Mouse (Mus musculus): ENCODE results near the gene Ugt1a6b. TPM values are rescaled to one million over a fixed set of nuclear protein-coding genes. Genes with fewer than 3 reads are reported as not detected.
"Not testable (repeated sequence)": the region's sequence is repeated elsewhere in the genome, so short reads cannot be mapped to it uniquely, and the experiment has no call there.

The Ugt1a6b gene
- polyA plus RNA-seq, 1 experiment from 2014 or later: 10.9 TPM

DNA sequence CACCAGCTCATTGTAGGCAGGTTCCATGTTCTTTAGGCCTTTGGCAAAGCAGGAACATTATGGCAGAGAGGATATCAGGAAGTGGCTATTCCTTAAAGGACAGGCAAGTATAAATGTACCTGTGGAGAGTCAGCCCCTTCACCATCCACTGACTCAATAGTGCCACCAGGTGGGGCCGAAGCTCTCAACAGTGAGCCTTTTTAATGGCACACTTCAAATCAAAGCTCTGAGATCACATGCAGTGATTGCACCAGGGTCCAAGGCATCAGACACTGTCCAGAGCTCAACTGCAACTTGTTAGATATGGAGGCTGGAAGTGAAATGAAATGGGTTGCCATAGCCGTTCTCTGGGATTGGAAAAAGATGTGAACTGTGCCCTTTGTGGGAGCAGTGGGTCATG is 42.2 kb downstream of the Ugt1a6b start:
- H3K4me2 ChIP-seq; H3K27me3 ChIP-seq; H3K9ac ChIP-seq; ATAC-seq (ENCODE audit: insufficient read depth); H3K4me3 ChIP-seq (replicated peaks); H3K4me1 ChIP-seq (replicated peaks); H3K9me3 ChIP-seq (replicated peaks); H3K27ac ChIP-seq (replicated peaks); H3K36me3 ChIP-seq (replicated peaks): not testable (repeated sequence)
- 53% methylated on average over 2 of the region's 2 CpGs for WGBS (ENCODE audit: insufficient replicate concordance)

DNA sequence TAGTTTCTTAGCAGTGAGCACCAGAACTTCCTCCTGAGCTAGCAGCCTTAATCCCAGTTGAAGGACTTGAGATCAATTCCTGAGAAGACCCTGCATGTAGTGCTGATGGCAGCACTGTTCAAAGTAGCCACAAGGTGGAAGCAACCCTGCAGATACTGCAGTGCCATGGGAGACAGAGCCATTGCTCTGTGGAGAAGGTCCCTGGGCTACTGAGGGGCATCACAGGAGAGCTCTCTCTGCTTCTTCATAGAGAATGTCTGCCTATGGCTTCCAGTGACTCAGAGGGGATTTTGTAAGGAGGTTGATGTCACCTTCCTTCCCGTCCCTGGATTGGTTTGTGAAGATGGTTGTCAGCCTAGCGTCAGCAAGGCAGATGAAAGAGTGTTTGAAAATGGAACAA is 47.1 kb downstream of the Ugt1a6b start:
- not testable (repeated sequence) for H3K4me1 ChIP-seq (replicated peaks); ATAC-seq (ENCODE audit: insufficient read depth)

DNA sequence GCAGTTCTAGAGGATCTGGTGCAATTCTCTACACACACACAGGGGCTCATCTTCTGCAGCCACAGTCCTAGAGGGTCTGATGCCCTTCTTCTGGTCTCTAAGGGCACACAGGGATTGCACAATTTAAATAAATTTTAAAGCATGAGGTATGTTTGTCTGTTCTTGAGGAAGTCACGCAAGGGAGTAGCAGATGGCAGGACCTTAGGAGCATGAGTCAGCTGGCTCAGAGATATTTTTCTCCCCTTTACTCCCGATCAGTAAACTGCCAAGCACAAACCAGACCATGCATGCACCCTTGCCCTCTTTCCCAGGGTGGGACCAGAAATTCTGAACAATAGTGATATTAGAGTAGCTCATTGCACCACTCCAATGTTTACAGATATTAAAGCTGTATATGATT is 55.4 kb downstream of the Ugt1a6b start:
- no peak overlapping the region for H3K4me3 ChIP-seq (replicated peaks)
- H3K36me3 ChIP-seq (replicated peaks): no peaks in the 10 kb centered on the region
- ATAC-seq (ENCODE audit: insufficient read depth): no peak
- H3K9me3 ChIP-seq (replicated peaks): no peaks in the 10 kb centered on the region
- no peak overlapping the region for H3K27ac ChIP-seq (replicated peaks)
- 47% methylated on average over 2 of the region's 2 CpGs for WGBS (ENCODE audit: insufficient replicate concordance)
- no peak overlapping the region for H3K9ac ChIP-seq
- H3K4me2 ChIP-seq: no peak overlapping the region
- H3K27me3 ChIP-seq: no peaks in the 10 kb centered on the region
- no peaks in the 10 kb centered on the region for H3K4me1 ChIP-seq (replicated peaks)

More for the DNA sequence above, 47.1 kb downstream of the Ugt1a6b start:
- H3K27ac ChIP-seq (replicated peaks); H3K9me3 ChIP-seq (replicated peaks); H3K4me2 ChIP-seq; H3K36me3 ChIP-seq (replicated peaks); H3K9ac ChIP-seq; H3K4me3 ChIP-seq (replicated peaks); H3K27me3 ChIP-seq: not testable (repeated sequence)
- 74% methylated on average over 2 of the region's 2 CpGs for WGBS (ENCODE audit: insufficient replicate concordance)

- H3K4me2 ChIP-seq: no peak within 1 kb of the TSS
- no peaks in the 10 kb centered on the region for H3K27me3 ChIP-seq
- H3K4me1 ChIP-seq (replicated peaks): no peaks in the 10 kb centered on the region
- no peak within 1 kb of the TSS for H3K4me3 ChIP-seq (replicated peaks)
- ATAC-seq (ENCODE audit: insufficient read depth): no peak
- no peaks in the 10 kb centered on the region for H3K9me3 ChIP-seq (replicated peaks)
- no peaks in the 10 kb centered on the region for H3K36me3 ChIP-seq (replicated peaks)
- 70% methylated on average over 5 of the region's 5 CpGs for WGBS (ENCODE audit: insufficient replicate concordance)
- no peak within 1 kb of the TSS for H3K9ac ChIP-seq
- H3K27ac ChIP-seq (replicated peaks): no peak within 1 kb of the TSS
Observed at GRCm38 (mm10) chr1:88165711-88166110, 62.7 kb downstream of the Ugt1a6b start, which contains the start of gene Ugt1a5. Gene Ugt1a5, plus strand, starts transcription at chr1:88166012.

DNA sequence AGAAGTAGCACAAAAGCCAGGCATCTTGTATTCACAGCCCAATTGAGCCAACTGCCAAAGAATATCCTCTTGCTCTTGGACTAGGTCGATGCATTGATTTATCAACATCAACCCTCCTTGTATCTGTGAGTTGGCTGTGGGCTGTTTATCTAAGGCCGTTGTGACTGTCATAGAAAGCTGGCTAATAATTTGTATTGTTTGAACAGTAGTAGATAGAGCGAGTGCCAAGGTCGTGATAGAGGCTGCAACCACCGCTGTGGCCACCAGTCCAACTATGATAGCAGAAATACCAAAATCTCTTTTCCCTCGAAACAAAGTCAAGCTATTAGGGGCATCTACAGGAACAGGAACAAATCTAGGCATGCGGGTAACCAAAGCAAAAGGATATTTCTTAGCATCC is 69.1 kb downstream of the Ugt1a6b start:
- H3K36me3 ChIP-seq (replicated peaks); H3K27me3 ChIP-seq; H3K9ac ChIP-seq; H3K9me3 ChIP-seq (replicated peaks); H3K4me2 ChIP-seq; ATAC-seq (ENCODE audit: insufficient read depth); H3K4me3 ChIP-seq (replicated peaks); H3K27ac ChIP-seq (replicated peaks); H3K4me1 ChIP-seq (replicated peaks): not testable (repeated sequence)
- WGBS (ENCODE audit: insufficient replicate concordance): 72% methylated on average over 6 of the region's 7 CpGs

DNA sequence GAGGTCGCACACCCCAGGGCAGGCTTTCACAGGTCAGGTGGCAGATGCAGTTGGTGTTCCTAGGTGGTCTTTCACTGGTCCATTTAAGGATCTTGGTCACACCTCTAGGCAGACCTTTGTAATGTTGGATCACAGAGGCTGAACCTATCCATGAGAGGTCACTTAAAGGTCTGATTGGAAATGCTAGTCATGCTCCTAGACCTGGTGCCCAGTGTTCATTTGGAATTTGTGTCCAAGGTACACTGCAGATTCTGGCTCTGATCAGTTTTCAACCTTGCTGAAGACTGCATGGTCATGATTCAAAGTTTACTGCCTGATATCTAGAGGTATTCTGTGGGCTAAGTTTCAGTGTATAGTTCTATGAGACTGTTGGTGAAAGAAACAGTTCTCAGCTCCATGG is 76.6 kb downstream of the Ugt1a6b start:
- ATAC-seq (ENCODE audit: insufficient read depth): no peak
- WGBS (ENCODE audit: insufficient replicate concordance): 63% methylated on average over 1 of the region's 1 CpGs
- H3K4me2 ChIP-seq: no peak overlapping the region
- no peak overlapping the region for H3K4me3 ChIP-seq (replicated peaks)
- peaks cover 12% of the 10 kb centered on the region; the same call in 1 of the 2 replicates for H3K36me3 ChIP-seq (replicated peaks)
- H3K9me3 ChIP-seq (replicated peaks): peaks cover 8% of the 10 kb centered on the region
- no peaks in the 10 kb centered on the region for H3K27me3 ChIP-seq
- no peak overlapping the region for H3K27ac ChIP-seq (replicated peaks)
- no peaks in the 10 kb centered on the region for H3K4me1 ChIP-seq (replicated peaks)
- H3K9ac ChIP-seq: no peak overlapping the region

- Histone ChIP-seq H3K27ac (replicated peaks) (no peak overlapping the region), H3K4me3 (replicated peaks) (no peak overlapping the region), H3K4me1 (replicated peaks) (no peaks in the 10 kb centered on the region), H3K27me3 (no peaks in the 10 kb centered on the region), H3K9me3 (replicated peaks) (no peaks in the 10 kb centered on the region), H3K4me2 (no peak overlapping the region), H3K36me3 (replicated peaks) (no peaks in the 10 kb centered on the region; the same call in 1 of the 2 replicates), H3K9ac (no peak overlapping the region)
- no peak for ATAC-seq (ENCODE audit: insufficient read depth)
- 69% methylated on average over 5 of the region's 5 CpGs for WGBS (ENCODE audit: insufficient replicate concordance)
Observed at GRCm38 (mm10) chr1:88186325-88186935, 83.4 kb downstream of the Ugt1a6b start.

DNA sequence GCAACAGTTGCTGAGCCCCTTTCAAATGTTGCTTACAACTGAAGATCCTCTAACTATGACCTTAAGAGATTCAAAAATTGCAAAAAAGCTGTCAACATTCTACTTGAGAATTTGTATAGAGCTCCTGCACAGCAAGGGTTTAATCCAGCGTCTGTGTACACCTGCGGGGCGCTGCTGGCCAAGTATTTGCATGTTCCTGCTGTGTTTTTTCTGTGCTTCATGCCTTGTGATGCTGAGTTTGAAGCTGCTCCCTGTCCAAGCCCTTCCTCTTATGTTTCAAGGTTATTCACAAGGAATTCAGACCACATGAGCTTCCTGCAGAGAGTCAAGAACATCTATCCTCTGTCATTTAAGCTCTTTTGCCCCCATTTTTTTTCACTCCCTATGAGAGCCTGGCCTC is 89.1 kb downstream of the Ugt1a6b start:
- no peak for ATAC-seq (ENCODE audit: insufficient read depth)
- Histone ChIP-seq H3K27me3 (peaks cover 5% of the 10 kb centered on the region; the same call in 1 of the 2 replicates), H3K36me3 (replicated peaks) (no peaks in the 10 kb centered on the region), H3K9ac (no peak overlapping the region), H3K4me1 (replicated peaks) (no peaks in the 10 kb centered on the region), H3K4me3 (replicated peaks) (no peak overlapping the region), H3K4me2 (no peak overlapping the region), H3K27ac (replicated peaks) (no peak overlapping the region), H3K9me3 (replicated peaks) (no peaks in the 10 kb centered on the region)
- WGBS (ENCODE audit: insufficient replicate concordance): 62% methylated on average over 3 of the region's 3 CpGs

GRCm38 (mm10) chr1:88195687-88196086 is 92.6 kb downstream of the Ugt1a6b start:
- Histone ChIP-seq H3K27ac (replicated peaks) (no peak overlapping the region), H3K27me3 (peaks cover 8% of the 10 kb centered on the region), H3K36me3 (replicated peaks) (no peaks in the 10 kb centered on the region), H3K4me3 (replicated peaks) (no peak overlapping the region), H3K9ac (no peak overlapping the region), H3K4me1 (replicated peaks) (no peaks in the 10 kb centered on the region), H3K4me2 (no peak overlapping the region), H3K9me3 (replicated peaks) (no peaks in the 10 kb centered on the region)
- ATAC-seq (ENCODE audit: insufficient read depth): no peak
- WGBS (ENCODE audit: insufficient replicate concordance): 81% methylated on average over 1 of the region's 1 CpGs

DNA sequence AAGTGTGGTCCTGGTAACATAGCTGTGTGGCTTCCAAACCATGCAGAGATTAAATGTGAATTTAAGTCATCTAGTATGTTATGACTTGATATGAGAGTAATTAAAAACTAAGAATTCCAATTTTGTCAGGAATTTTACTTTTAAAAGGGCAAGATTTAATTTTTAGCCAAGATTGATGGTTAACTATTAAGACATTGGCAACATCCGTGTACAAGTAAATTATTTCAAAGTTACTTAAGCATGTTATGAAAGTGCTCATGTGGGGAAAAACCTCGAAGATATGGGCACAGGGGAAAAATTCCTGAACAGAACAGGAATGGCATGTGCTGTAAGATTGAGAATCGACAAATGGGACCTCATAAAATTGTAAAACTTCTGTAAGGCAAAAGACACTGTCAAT is 94.4 kb downstream of the Ugt1a6b start:
- no peaks in the 10 kb centered on the region for H3K4me1 ChIP-seq (replicated peaks)
- no peak overlapping the region for H3K4me2 ChIP-seq
- H3K9ac ChIP-seq: no peak overlapping the region
- no peaks in the 10 kb centered on the region for H3K9me3 ChIP-seq (replicated peaks)
- WGBS (ENCODE audit: insufficient replicate concordance): 49% methylated on average over 3 of the region's 3 CpGs
- peaks cover 3% of the 10 kb centered on the region; the same call in 1 of the 2 replicates for H3K27me3 ChIP-seq
- H3K4me3 ChIP-seq (replicated peaks): no peak overlapping the region
- H3K36me3 ChIP-seq (replicated peaks): no peaks in the 10 kb centered on the region
- no peak overlapping the region for H3K27ac ChIP-seq (replicated peaks)
- no peak for ATAC-seq (ENCODE audit: insufficient read depth)

GRCm38 (mm10) chr1:88199996-88200395 is 96.9 kb downstream of the Ugt1a6b start:
- Histone ChIP-seq H3K27ac (replicated peaks) (no peak overlapping the region), H3K9ac (no peak overlapping the region), H3K9me3 (replicated peaks) (no peaks in the 10 kb centered on the region), H3K4me2 (no peak overlapping the region), H3K27me3 (peaks cover 3% of the 10 kb centered on the region; the same call in 1 of the 2 replicates), H3K36me3 (replicated peaks) (no peaks in the 10 kb centered on the region), H3K4me3 (replicated peaks) (no peak overlapping the region), H3K4me1 (replicated peaks) (peaks cover 6% of the 10 kb centered on the region)
- no peak for ATAC-seq (ENCODE audit: insufficient read depth)
- WGBS (ENCODE audit: insufficient replicate concordance): 54% methylated on average over 2 of the region's 2 CpGs

- 63% methylated on average over 7 of the region's 7 CpGs for WGBS (ENCODE audit: insufficient replicate concordance)
- no peak for ATAC-seq (ENCODE audit: insufficient read depth)
- Histone ChIP-seq H3K4me3 (replicated peaks) (no peak within 1 kb of the TSS), H3K36me3 (replicated peaks) (no peaks in the 10 kb centered on the region), H3K27me3 (peaks cover 3% of the 10 kb centered on the region; the same call in 1 of the 2 replicates), H3K4me1 (replicated peaks) (peaks cover 11% of the 10 kb centered on the region), H3K9ac (no peak within 1 kb of the TSS), H3K27ac (replicated peaks) (no peak within 1 kb of the TSS), H3K9me3 (replicated peaks) (no peaks in the 10 kb centered on the region), H3K4me2 (no peak within 1 kb of the TSS)
Observed at GRCm38 (mm10) chr1:88200456-88200855, 97.4 kb downstream of the Ugt1a6b start, which contains the start of gene Ugt1a2. Gene Ugt1a2, plus strand, starts transcription at chr1:88200601.
